In the genomic region with DNA sequence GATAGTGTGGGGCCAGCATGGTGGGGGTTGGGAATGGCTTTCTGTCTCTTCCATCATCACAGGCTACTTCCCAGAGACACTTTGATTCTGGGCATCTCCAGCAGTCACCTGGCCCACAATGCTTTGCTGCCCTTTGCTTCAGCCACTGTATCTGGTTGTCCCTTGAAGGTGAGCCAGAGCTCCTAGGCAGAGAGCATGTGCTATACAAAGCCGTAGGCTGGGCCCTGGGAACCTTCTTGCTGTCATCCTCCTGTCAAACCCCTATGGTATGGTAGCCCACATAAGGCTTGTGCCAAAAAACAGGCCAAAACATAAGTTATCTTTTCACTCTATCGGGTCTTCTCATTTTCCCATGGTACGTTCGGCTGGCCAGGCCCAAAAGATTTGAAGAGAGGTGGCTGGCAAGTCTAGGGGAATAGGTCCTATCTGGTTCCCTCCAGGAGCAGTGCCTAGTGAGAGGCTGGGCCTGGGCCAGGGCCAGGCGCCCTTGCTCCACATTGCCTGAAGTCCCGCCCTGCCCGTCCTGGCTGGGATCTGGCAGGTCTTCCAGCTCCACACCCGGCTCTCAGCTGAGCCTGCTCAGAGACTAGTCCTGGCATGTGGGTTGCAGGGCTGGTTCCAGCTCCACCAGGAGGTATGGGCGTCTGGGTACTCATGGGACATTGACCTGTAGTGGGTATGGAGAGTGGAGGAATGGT, we compare ENCODE assay signal across 8 mouse cellular contexts. TPM values are rescaled to one million over a fixed set of nuclear protein-coding genes. Genes with fewer than 3 reads are reported as not detected.
A peak's percentile ranks its signal among the peaks of the same experiment; 100 is the strongest.
DNase-seq lines count a peak whose midpoint lies in the region; ATAC-seq lines count a peak whose summit lies in the region.

No protein-coding gene starts in this region.

- no peaks in the 10 kb centered on the region for H3K27me3 ChIP-seq in kidney, embryonic 14.5 days (ENCODE audit: control insufficient read depth, insufficient read depth, low read length)
- no peaks in the 10 kb centered on the region for H3K27me3 ChIP-seq in stomach, embryonic 14.5 days (ENCODE audit: control insufficient read depth, insufficient read depth, low read length)

- DNase-seq in kidney, adult 18-20 months: peak; percentile 66
- DNase-seq in cerebellum, postnatal 25 days: peak; percentile 82 to 84
- peak; percentile 52 to 76 for DNase-seq in kidney, adult 8-10 months
- DNase-seq in frontal cortex, adult 2 months (ENCODE audit: extremely low spot score in 1 of 2, low spot score in 1 of 2): no peak
- no peak for DNase-seq in right cerebral cortex, postnatal 10 days (ENCODE audit: low spot score in 2 of 2)
- no peak for DNase-seq in right cerebral cortex, adult 2 months (ENCODE audit: low spot score in 2 of 2)

- no peaks in the 10 kb centered on the region for H3K36me3 ChIP-seq in kidney, embryonic 14.5 days (ENCODE audit: control insufficient read depth, insufficient read depth, low read length)
- H3K36me3 ChIP-seq in stomach, embryonic 14.5 days (ENCODE audit: control insufficient read depth, insufficient read depth, low read length): no peaks in the 10 kb centered on the region

- H3K27ac ChIP-seq in kidney, embryonic 14.5 days (ENCODE audit: low read depth, low read length): no peak overlapping the region
- peak overlapping the region; percentile 68; the same call in 1 of the 2 replicates for H3K27ac ChIP-seq in stomach, embryonic 14.5 days (ENCODE audit: low read length)

- WGBS in kidney, embryonic 14.5 days: 86% methylated on average over 9 of the region's 9 CpGs
- WGBS in stomach, embryonic 14.5 days: 68% methylated on average over 9 of the region's 9 CpGs

- no peak overlapping the region for H3K4me2 ChIP-seq in kidney, embryonic 14.5 days (replicated peaks; ENCODE audit: low read depth, low read length)
- H3K4me2 ChIP-seq in stomach, embryonic 14.5 days (replicated peaks; ENCODE audit: low read depth, low read length): no peak overlapping the region

- H3K9ac ChIP-seq in kidney, embryonic 14.5 days (ENCODE audit: low read depth, low read length): no peak overlapping the region
- no peak overlapping the region for H3K9ac ChIP-seq in stomach, embryonic 14.5 days (replicated peaks; ENCODE audit: low read depth, low read length)

- H3K4me1 ChIP-seq in kidney, embryonic 14.5 days (ENCODE audit: control insufficient read depth, insufficient read depth, low read length): peaks cover 18% of the 10 kb centered on the region
- peaks cover 72% of the 10 kb centered on the region for H3K4me1 ChIP-seq in stomach, embryonic 14.5 days (ENCODE audit: control insufficient read depth, insufficient read depth, low read length)

- H3K4me3 ChIP-seq in kidney, embryonic 14.5 days (ENCODE audit: low read length): no peak overlapping the region
- no peak overlapping the region for H3K4me3 ChIP-seq in stomach, embryonic 14.5 days (ENCODE audit: low read depth, low read length)

- H3K9me3 ChIP-seq in kidney, embryonic 14.5 days (ENCODE audit: control insufficient read depth, low read length): no peaks in the 10 kb centered on the region
- no peaks in the 10 kb centered on the region for H3K9me3 ChIP-seq in stomach, embryonic 14.5 days (ENCODE audit: control insufficient read depth, low read depth, low read length)

- ATAC-seq in kidney, embryonic 14.5 days (ENCODE audit: low FRiP score, low TSS enrichment): no peak
- ATAC-seq in stomach, embryonic 14.5 days (ENCODE audit: insufficient number of reproducible peaks, insufficient read depth, low FRiP score, low read depth): peak; percentile 62; the same call in 1 of the 2 replicates

RNA-seq across cellular contexts. Expression of a gene that starts 10.7 kb away (rescaled TPM):
- polyA plus RNA-seq in kidney, embryonic 14.5 days (2014; fragmentation: Nextera tagmentation; extraction: Ambion mirVana): 41.9 and 57.3 TPM in 2 replicates
- 112 and 129 TPM in 2 replicates for polyA plus RNA-seq in stomach, embryonic 14.5 days (2014; fragmentation: Nextera tagmentation; extraction: Ambion mirVana)
- polyA plus RNA-seq in frontal cortex, adult 2 months (2012; rRNA removed): 4.5 and 4.7 TPM in 2 replicates

Comparison
In these comparisons a context has a peak if more than half of its experiments do, and no peak if none do; other contexts are left out.
1. DNase-seq: peak in kidney, adult 18-20 months (single experiment), cerebellum, postnatal 25 days (2 of 2) and kidney, adult 8-10 months (2 of 2); none in frontal cortex, adult 2 months (0 of 2), right cerebral cortex, postnatal 10 days (0 of 2) and right cerebral cortex, adult 2 months (0 of 2).